Mouse (Mus musculus): ENCODE data around the gene Stox1. TPM values are rescaled to one million over a fixed set of nuclear protein-coding genes. Genes with fewer than 3 reads are reported as not detected.

The Stox1 gene
- total RNA-seq, 4 experiments from 2014 or later, result 2.7 to 6.4 (median 4.4) TPM

- no peak for DNase-seq (ENCODE audit: low spot score in 2 of 2)
Observed at GRCm38 (mm10) chr10:62668043-62668442, 57.9 kb downstream of the Stox1 start.

GRCm38 (mm10) chr10:62664963-62665590, 60.9 kb downstream of the Stox1 start:
- no peak for DNase-seq (ENCODE audit: low spot score in 2 of 2)

GRCm38 (mm10) chr10:62664171-62664570, 61.8 kb downstream of the Stox1 start:
- DNase-seq (ENCODE audit: low spot score in 2 of 2), result no peak

GRCm38 (mm10) chr10:62656711-62657110, 69.2 kb downstream of the Stox1 start:
- no peak for DNase-seq (ENCODE audit: low spot score in 2 of 2)

GRCm38 (mm10) chr10:62651961-62652360, 74.0 kb downstream of the Stox1 start:
- DNase-seq (ENCODE audit: low spot score in 2 of 2), result no peak

GRCm38 (mm10) chr10:62650881-62651810, 74.8 kb downstream of the Stox1 start, which contains the start of gene Ddx50:
Ddx50 (minus strand) TSS chr10:62651218.
- DNase-seq (ENCODE audit: low spot score in 2 of 2), result peak; percentile 96 to 100

GRCm38 (mm10) chr10:62650358-62650782, 75.6 kb downstream of the Stox1 start:
- no peak for DNase-seq (ENCODE audit: low spot score in 2 of 2)

Small RNAs within 50 kb of the gene (microRNA-seq; reads per million reads assigned to microRNA genes)
- gene Mir7215, result 0 reads per million in 2 experiments

Other genes starting within 250 kb of the Stox1 start
- 10 to 100 TPM; 47.3 to 54.9 (median 51.6) TPM for gene Vps26a, start 239.3 kb downstream of the Stox1 start, total RNA-seq (2022)
- gene Srgn, start 198.7 kb downstream of the Stox1 start, total RNA-seq (2022), result 10 to 100 TPM in 2 of 4 experiments, 1 to 10 TPM in 2; 7.4 to 18.7 (median 11.6) TPM
- gene Kif1bp, start 147.7 kb downstream of the Stox1 start, total RNA-seq (2022), result 100 to 1,000 TPM; 161 to 183 (median 170) TPM
- 10 to 100 TPM; 18.6 to 21.8 (median 19.5) TPM for gene Ddx21, start 123.8 kb downstream of the Stox1 start, total RNA-seq (2022)
- gene Ddx50, start 74.9 kb downstream of the Stox1 start, total RNA-seq (2022), result 10 to 100 TPM; 80.2 to 87.7 (median 86.1) TPM
- 10 to 100 TPM; 43.2 to 52.6 (median 45.4) TPM for gene Ccar1, start 66.2 kb upstream of the Stox1 start, total RNA-seq (2022)
- gene Tet1, start 182.9 kb upstream of the Stox1 start, total RNA-seq (2022), result 10 to 100 TPM; 13.0 to 18.6 (median 15.2) TPM
- gene Slc25a16, start 194.5 kb upstream of the Stox1 start, total RNA-seq (2022), result 10 to 100 TPM; 37.2 to 44.4 (median 39.9) TPM
- 1 to 10 TPM; 1.1 to 2.3 (median 2.0) TPM for gene Dna2, start 220.9 kb upstream of the Stox1 start, total RNA-seq (2022)